Mouse (Mus musculus) brain, embryonic 18.5 days (tissue): ENCODE data around the gene Rufy1.
"Not testable (repeated sequence)": the region's sequence is repeated elsewhere in the genome, so short reads cannot be mapped to it uniquely, and the experiment has no call there.

Source experiments
- DNase-seq: peaks from one replicate; pipeline ENCODE4 v3.0.0-alpha.2; 2012; ENCODE audit warnings: low read depth, low spot score

The Rufy1 gene

DNA sequence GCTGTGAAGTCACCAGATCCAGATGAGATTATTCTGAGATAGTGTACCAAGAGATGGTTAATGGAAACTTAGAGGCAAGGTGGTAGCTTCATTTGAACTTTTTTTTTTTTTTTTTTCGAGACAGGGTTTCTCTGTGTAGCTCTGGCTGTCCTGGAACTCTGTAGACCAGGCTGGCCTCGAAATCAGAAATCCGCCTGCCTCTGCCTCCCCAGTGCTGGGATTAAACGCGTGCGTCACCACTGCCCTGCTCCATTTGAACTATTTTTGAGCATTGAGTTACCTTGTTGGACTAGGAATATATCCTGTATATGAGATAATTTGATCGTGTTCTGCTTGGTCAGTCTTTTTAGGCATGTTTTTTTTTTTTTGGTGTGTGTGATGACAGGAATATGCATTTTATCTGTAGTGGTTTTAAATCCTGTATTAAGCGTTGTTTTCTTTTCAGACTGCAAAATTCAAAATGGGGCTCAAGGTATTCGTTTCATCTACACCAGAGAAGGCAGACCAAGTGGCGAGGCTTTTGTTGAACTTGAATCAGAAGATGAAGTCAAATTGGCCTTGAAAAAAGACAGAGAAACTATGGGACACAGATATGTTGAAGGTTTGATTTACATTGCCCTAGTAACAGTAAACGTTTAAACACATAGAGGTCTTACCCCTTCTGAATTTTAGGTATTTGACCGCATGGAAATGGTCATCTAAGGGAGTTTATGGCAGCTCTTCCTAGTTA is 51.7 kb downstream of the Rufy1 start:
- DNase-seq, result no peak

DNA sequence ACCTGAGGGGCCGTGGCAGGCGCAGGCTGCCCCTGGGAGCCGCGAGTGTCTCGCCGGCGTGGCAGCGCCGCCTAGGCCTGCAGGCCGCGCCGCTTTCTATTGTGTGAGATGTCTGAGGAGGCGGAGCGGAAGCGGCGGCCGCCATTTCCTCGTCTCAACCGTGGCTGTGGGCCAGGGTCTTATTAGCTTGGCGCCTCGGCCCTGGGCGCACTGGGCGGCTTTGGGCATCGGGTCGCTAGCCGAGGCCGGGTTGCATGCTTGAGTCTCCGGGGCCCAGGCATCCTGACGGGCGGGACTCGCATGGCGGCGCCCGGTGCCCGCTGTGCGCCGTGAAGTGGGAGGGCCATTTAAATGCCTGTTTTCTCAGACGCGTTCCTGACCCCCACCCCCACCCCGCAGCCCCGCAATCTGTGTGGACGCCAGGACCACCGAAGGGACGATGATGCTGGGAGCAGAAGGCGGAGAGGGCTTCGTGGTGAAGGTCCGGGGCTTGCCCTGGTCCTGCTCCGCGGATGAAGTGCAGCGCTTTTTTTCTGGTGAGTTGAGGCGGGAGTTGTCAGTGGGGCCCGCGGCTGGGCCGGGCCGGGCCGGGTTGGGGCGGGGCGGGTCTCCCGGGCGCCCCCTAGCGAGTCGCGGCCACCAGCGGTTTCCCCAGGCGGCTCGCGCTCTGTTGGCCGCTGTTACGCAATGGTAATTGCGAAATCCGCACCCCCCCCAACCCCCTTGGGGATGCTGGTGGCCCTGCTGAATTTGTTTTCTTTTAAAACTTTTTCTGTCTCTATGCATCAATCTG is 52.8 kb downstream of the Rufy1 start:
- peak; percentile 30 for DNase-seq

DNA sequence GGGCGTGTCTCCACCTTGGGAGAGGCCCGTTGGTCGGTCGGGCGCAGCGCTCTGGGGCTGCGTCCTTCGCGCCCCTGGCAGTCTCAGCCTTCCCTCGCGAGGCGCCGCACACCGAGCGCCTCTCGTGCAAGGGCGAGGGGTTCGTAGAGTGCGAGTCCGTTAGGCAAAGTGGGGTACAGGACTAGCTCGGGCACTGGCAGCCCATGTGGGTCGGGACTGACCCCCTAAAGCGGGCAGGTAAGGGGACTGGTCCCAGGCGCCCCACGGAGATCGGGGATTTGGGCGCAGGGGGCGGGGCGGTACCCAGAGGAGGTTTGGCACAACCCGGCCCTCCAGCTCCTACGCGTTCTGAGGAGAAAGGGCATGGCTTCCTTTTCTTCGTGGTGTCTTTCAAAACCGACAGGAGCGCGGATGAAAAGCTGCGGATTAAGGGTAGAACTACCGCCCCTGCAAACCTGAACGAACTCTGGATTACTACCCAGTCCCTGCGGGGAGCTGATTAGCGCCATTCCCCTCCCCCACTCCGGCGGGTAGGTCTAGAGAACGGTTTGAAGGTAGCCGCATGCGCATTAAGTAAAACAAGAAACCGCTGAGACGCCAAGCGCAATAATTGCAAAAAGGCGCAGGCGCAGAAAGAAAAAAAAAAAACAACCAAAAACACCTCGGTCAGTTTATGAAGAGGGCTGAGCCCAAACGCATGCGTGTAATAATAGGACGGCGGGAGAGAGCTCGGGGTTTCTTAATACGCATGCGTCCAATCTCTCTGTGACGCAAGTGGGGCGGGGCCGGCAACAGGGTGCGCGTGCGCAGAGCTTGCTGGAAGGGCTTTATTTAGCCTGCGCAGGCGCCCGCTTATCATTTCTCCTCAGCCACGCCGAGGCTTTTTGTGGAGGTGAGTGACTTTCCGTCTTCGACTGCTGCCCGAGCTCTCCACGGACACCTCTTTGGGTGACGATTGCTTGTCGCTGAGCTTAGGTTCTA is 53.7 kb downstream of the Rufy1 start, which contains the start of gene Hnrnph1:
Gene Hnrnph1, plus strand, starts transcription at position 80 of the 981 bp plus-strand sequence.
- DNase-seq, result peak; percentile 99

DNA sequence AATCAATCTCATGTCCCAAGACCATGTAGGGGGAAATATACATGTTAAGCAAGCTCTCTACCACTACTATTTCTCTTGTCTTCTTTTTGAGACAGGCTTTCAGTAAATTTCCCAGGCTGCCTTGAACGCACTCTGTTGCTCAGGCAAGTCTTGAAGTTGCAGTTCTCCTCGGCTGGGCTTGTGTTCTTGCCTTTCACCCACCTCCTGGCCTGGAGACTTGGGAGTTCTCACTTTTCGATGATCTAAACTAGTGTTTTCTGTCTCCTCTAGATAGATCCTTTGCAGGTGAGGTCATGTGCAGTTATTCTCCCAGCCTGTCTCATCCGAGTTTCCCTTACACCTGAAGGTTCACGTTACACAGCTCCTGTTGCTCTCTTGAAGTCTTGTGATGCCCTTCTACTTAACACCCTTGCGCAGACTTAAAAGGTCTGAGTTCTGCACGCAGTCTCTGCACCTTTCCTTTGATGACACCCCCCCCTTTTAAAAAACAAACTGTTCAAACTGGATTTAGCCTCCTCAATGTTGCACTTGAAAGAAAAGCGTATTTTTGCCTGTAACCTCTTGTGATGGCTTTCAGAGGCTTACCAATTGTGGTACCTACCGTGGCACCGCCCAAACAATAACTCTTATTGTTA is 54.7 kb downstream of the Rufy1 start:
- DNase-seq, result no peak

DNA sequence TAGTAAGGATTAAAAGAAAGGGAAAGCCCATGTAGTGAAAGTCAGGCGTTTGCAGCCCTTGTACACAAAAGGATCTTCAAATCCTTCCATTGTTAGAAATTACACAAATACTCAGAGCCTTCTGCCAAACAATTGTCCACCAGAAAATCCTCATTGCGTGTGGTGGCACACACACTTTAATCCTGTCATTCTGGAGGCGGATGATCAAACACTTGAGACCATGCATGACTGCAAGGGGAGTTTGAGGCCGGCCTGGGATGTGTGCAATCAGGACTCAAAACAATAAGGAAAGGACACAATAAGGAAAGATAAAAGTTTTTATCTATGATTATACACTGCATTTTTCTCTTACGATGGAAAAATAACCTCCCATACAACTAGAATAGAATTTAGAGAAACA is 55.5 kb downstream of the Rufy1 start:
- no peak for DNase-seq

GRCm38 (mm10) chr11:50374286-50375015 is 56.5 kb downstream of the Rufy1 start:
- no peak for DNase-seq

DNA sequence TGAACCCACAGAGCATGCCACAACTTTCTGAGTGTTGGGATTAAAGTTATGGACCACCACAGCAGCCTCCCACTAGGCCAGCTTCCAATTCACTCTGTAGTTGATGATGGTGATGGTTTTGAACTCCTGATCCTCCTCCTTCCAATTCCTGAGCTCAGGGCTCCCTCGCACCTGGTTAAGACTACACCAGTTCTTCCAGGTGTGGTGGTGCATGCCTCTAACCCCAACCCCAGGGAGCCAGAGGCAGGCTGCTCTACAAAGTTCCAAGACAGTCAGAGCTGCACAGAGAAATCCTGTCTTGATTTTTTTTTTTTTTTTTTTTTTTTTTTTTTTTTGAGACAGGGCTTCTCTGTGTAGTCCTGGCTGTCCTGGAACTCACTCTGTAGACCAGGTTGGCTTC is 57.3 kb downstream of the Rufy1 start:
- no peak for DNase-seq

GRCm38 (mm10) chr11:50373086-50373485 is 57.8 kb downstream of the Rufy1 start:
- DNase-seq, result no peak

- DNase-seq, result no peak
Observed at GRCm38 (mm10) chr11:50371911-50372310, 59.0 kb downstream of the Rufy1 start.

GRCm38 (mm10) chr11:50371399-50371841 is 59.5 kb downstream of the Rufy1 start:
- DNase-seq, result peak; percentile 45

- DNase-seq, result no peak
Observed at GRCm38 (mm10) chr11:50370969-50371368, 60.0 kb downstream of the Rufy1 start.

- no peak for DNase-seq
Observed at GRCm38 (mm10) chr11:50369360-50369911, 61.5 kb downstream of the Rufy1 start.

- DNase-seq, result no peak
Observed at GRCm38 (mm10) chr11:50367531-50367930, 63.4 kb downstream of the Rufy1 start.

- no peak for DNase-seq
Observed at GRCm38 (mm10) chr11:50365322-50365721, 65.6 kb downstream of the Rufy1 start.

- peak; percentile 60 for DNase-seq
Observed at GRCm38 (mm10) chr11:50364548-50364947, 66.4 kb downstream of the Rufy1 start.

- DNase-seq, result not testable (repeated sequence)
Observed at GRCm38 (mm10) chr11:50361282-50361681, 69.6 kb downstream of the Rufy1 start.

GRCm38 (mm10) chr11:50358950-50359861 is 71.7 kb downstream of the Rufy1 start:
- DNase-seq, result peak; percentile 30

- no peak for DNase-seq
Observed at GRCm38 (mm10) chr11:50355395-50355794, 75.5 kb downstream of the Rufy1 start.

GRCm38 (mm10) chr11:50354851-50355250 is 76.1 kb downstream of the Rufy1 start:
- DNase-seq, result no peak
